Mouse (Mus musculus) heart, adult 2 months (tissue): ENCODE results near the gene Krt36. TPM values are rescaled to one million over a fixed set of nuclear protein-coding genes. Genes with fewer than 3 reads are reported as not detected.

Experiments
- DNase-seq, 2 experiments: peaks; one replicate each; pipeline ENCODE4 v3.0.0; 2021
- H3K27ac ChIP-seq: fragments of 200-600 bp; 2 replicates; pipeline ENCODE4 v1.8.1; 2022
- H3K27me3 ChIP-seq: fragments of 200-500 bp; 2 replicates; pipeline ENCODE4 v1.6.1; 2012; ENCODE audit warnings: mild to moderate bottlenecking, low read length, inconsistent platforms, mixed read lengths; ENCODE audit not compliant: control insufficient read depth, insufficient read depth
- H3K36me3 ChIP-seq: fragments of 200-500 bp; 2 replicates; pipeline ENCODE4 v1.6.1; 2012; ENCODE audit warnings: low read length, inconsistent platforms; ENCODE audit not compliant: control insufficient read depth, insufficient read depth
- H3K4me1 ChIP-seq: fragments of 200-500 bp; 2 replicates; pipeline ENCODE4 v1.6.1; 2011; ENCODE audit warnings: low read length; ENCODE audit not compliant: control insufficient read depth, insufficient read depth
- H3K4me3 ChIP-seq: fragments of 200-600 bp; 2 replicates; pipeline ENCODE4 v1.8.1; 2022
- H3K79me2 ChIP-seq: fragments of 200-500 bp; replicated peaks from 2 replicates; pipeline ENCODE4 v1.6.1; 2012; ENCODE audit warnings: mild to moderate bottlenecking, inconsistent platforms, low read length, moderate library complexity, mixed read lengths; ENCODE audit not compliant: control insufficient read depth, insufficient read depth
- H3K9ac ChIP-seq: fragments of 200-500 bp; 2 replicates; pipeline ENCODE4 v1.6.1; 2012; ENCODE audit warnings: low read depth, mild to moderate bottlenecking, control low read depth, inconsistent platforms, low read length, mixed read lengths
- CTCF ChIP-seq: fragments of 200-600 bp; IDR thresholded peaks from 2 replicates; pipeline ENCODE4 v1.8.1; 2022; ENCODE audit warnings: antibody characterized with exemption, mild to moderate bottlenecking, moderate library complexity
- EP300 ChIP-seq: fragments of 200-500 bp; IDR thresholded peaks from 2 replicates; pipeline ENCODE4 v1.6.1; 2011; ENCODE audit warnings: low read depth, low read length, control low read depth; ENCODE audit not compliant: insufficient read depth
- POLR2A ChIP-seq: fragments of 200-500 bp; IDR thresholded peaks from 2 replicates; pipeline ENCODE4 v1.6.1; 2011; ENCODE audit warnings: mild to moderate bottlenecking, low read depth, low read length, control low read depth; ENCODE audit not compliant: insufficient read depth
- WGBS: fragments of 180-500 bp; shearing (Covaris S2); methylation state at CpG from one replicate; pipeline ENCODE4 v1.1.7; 2018; 5-methylcytosine and 5-hydroxymethylcytosine counted together
- intact Hi-C: fragments of 180-260 bp; cut with DNase I; formaldehyde crosslinking; loops from one replicate; pipeline ENCODE4 v1.15.1; 2025
- polyA plus RNA-seq: library from polyadenylated mRNA; depleted of rRNA; stranded (reverse); fragments of >200 nt; gene quantifications from 2 replicates; pipeline ENCODE4 v1.2.3, GENCODE M21; 2012
- total RNA-seq, 2 experiments: library from RNA; stranded (reverse); gene quantifications; 2 replicates each; pipeline ENCODE4 v1.2.3; 2021

Krt36 gene
- total and polyA plus RNA-seq, 3 experiments, result not detected

GRCm38 (mm10) chr11:100100391-100100790 lies 5.0 kb downstream of the Krt36 start:
- Histone ChIP-seq H3K36me3 (no peaks in the 10 kb centered on the region), H3K9ac (no peak overlapping the region), H3K27ac (no peak overlapping the region), H3K79me2 (no peaks in the 10 kb centered on the region), H3K4me1 (no peaks in the 10 kb centered on the region), H3K27me3 (no peaks in the 10 kb centered on the region), H3K4me3 (no peak overlapping the region)
- intact Hi-C loops, result no loop called here
- WGBS, result 73% methylated on average over 4 of the region's 4 CpGs
- DNase-seq, result no peak
- TF ChIP-seq EP300, result no peak
- no peak for TF ChIP-seq CTCF

- WGBS, result 72% methylated on average over 9 of the region's 9 CpGs
- H3K27me3 ChIP-seq, result no peaks in the 10 kb centered on the region
- TF ChIP-seq POLR2A (no peak), CTCF (no peak), EP300 (no peak)
- H3K27ac ChIP-seq, result no peak overlapping the region
- no peaks in the 10 kb centered on the region for H3K79me2 ChIP-seq
- no peak overlapping the region for H3K4me3 ChIP-seq
- no peaks in the 10 kb centered on the region for H3K36me3 ChIP-seq
- no peak for DNase-seq
- intact Hi-C loops, result no loop called here
- no peak overlapping the region for H3K9ac ChIP-seq
- H3K4me1 ChIP-seq, result no peaks in the 10 kb centered on the region
Observed at GRCm38 (mm10) chr11:100097819-100098218, 7.6 kb downstream of the Krt36 start.

- WGBS, result 82% methylated on average over 9 of the region's 9 CpGs
- Histone ChIP-seq H3K27ac (no peak within 1 kb of the TSS), H3K79me2 (no peaks in the 10 kb centered on the region), H3K4me1 (no peaks in the 10 kb centered on the region), H3K4me3 (no peak within 1 kb of the TSS), H3K36me3 (no peaks in the 10 kb centered on the region), H3K9ac (no peak within 1 kb of the TSS), H3K27me3 (no peaks in the 10 kb centered on the region)
- no peak for TF ChIP-seq EP300
- intact Hi-C loops, result no loop called here
- no peak for DNase-seq
Observed at GRCm38 (mm10) chr11:100096141-100096540, 9.3 kb downstream of the Krt36 start, which contains the start of gene Krt35. Gene Krt35, minus strand, starts transcription at chr11:100096241.

- Histone ChIP-seq H3K27me3 (no peaks in the 10 kb centered on the region; the same call in none of the 2 replicates), H3K79me2 (no peaks in the 10 kb centered on the region), H3K9ac (no peak overlapping the region), H3K36me3 (no peaks in the 10 kb centered on the region), H3K27ac (no peak overlapping the region), H3K4me1 (no peaks in the 10 kb centered on the region), H3K4me3 (no peak overlapping the region)
- WGBS, result 63% methylated on average over 7 of the region's 7 CpGs
- DNase-seq, result no peak
- no peak for TF ChIP-seq CTCF
- TF ChIP-seq EP300, result no peak
- no peak for TF ChIP-seq POLR2A
- intact Hi-C loops, result no loop called here
Observed at GRCm38 (mm10) chr11:100088378-100089025, 16.9 kb downstream of the Krt36 start.

- H3K27ac ChIP-seq, result no peak within 1 kb of the TSS
- 85% methylated on average over 10 of the region's 10 CpGs for WGBS
- no peaks in the 10 kb centered on the region; the same call in none of the 2 replicates for H3K27me3 ChIP-seq
- H3K9ac ChIP-seq, result no peak within 1 kb of the TSS
- no peaks in the 10 kb centered on the region for H3K36me3 ChIP-seq
- no peak for DNase-seq
- H3K79me2 ChIP-seq, result no peaks in the 10 kb centered on the region
- intact Hi-C loops, result no loop called here
- TF ChIP-seq CTCF, result no peak
- TF ChIP-seq POLR2A, result no peak
- no peak for TF ChIP-seq EP300
- no peak within 1 kb of the TSS for H3K4me3 ChIP-seq
- H3K4me1 ChIP-seq, result no peaks in the 10 kb centered on the region
Observed at GRCm38 (mm10) chr11:100087861-100088260, 17.6 kb downstream of the Krt36 start, which contains the start of gene Krt32. Gene Krt32, minus strand, starts transcription at chr11:100088226.

- H3K27ac ChIP-seq, result no peak overlapping the region
- intact Hi-C loops, result no loop called here
- DNase-seq, result no peak
- H3K9ac ChIP-seq, result no peak overlapping the region
- no peaks in the 10 kb centered on the region for H3K79me2 ChIP-seq
- TF ChIP-seq POLR2A, result no peak
- no peak for TF ChIP-seq EP300
- no peak for TF ChIP-seq CTCF
- 49% methylated on average over 1 of the region's 1 CpGs for WGBS
- H3K4me1 ChIP-seq, result no peaks in the 10 kb centered on the region
- H3K36me3 ChIP-seq, result no peaks in the 10 kb centered on the region
- H3K27me3 ChIP-seq, result no peaks in the 10 kb centered on the region
- H3K4me3 ChIP-seq, result no peak overlapping the region
Observed at GRCm38 (mm10) chr11:100073873-100074272, 31.6 kb downstream of the Krt36 start.
